Mouse (Mus musculus) hindbrain, embryonic 16.5 days (tissue): ENCODE results near the gene Whamm. TPM values are rescaled to one million over a fixed set of nuclear protein-coding genes. Genes with fewer than 3 reads are reported as not detected.

Experiments
- ATAC-seq: fragments of 200-750 bp; cut with Nextera tagmentation; 2 replicates; pipeline ENCODE4 v1.8.0; 2017; ENCODE audit warnings: moderate TSS enrichment, moderate library complexity
- H3K27ac ChIP-seq: fragments of 300-500 bp; sonication (generic); 2 replicates; pipeline ENCODE4 v1.5.1; 2014; ENCODE audit warnings: low read depth, mild to moderate bottlenecking, control low read depth, low read length, moderate library complexity
- H3K27me3 ChIP-seq: fragments of 300-500 bp; sonication (generic); replicated peaks from 2 replicates; pipeline ENCODE4 v1.6.1; 2014; ENCODE audit warnings: low read length; ENCODE audit not compliant: control insufficient read depth, insufficient read depth
- H3K36me3 ChIP-seq: fragments of 300-500 bp; sonication (generic); 2 replicates; pipeline ENCODE4 v1.6.1; 2014; ENCODE audit warnings: mild to moderate bottlenecking, low read length, moderate library complexity, mixed read lengths; ENCODE audit not compliant: control insufficient read depth, insufficient read depth
- H3K4me1 ChIP-seq: fragments of 300-500 bp; sonication (generic); 2 replicates; pipeline ENCODE4 v1.6.1; 2014; ENCODE audit warnings: low read depth, low read length; ENCODE audit not compliant: control insufficient read depth, insufficient read depth
- H3K4me2 ChIP-seq: fragments of 300-500 bp; sonication (generic); 2 replicates; pipeline ENCODE4 v1.6.1; 2014; ENCODE audit warnings: mild to moderate bottlenecking, low read length, control low read depth, moderate library complexity
- H3K4me3 ChIP-seq: fragments of 300-500 bp; sonication (generic); 2 replicates; pipeline ENCODE4 v1.5.1; 2014; ENCODE audit warnings: mild to moderate bottlenecking, low read length, control low read depth, moderate library complexity
- H3K9ac ChIP-seq: fragments of 300-500 bp; sonication (generic); 2 replicates; pipeline ENCODE4 v1.6.1; 2014; ENCODE audit warnings: low read depth, mild to moderate bottlenecking, control low read depth, low read length, moderate library complexity
- H3K9me3 ChIP-seq: fragments of 300-500 bp; sonication (generic); 2 replicates; pipeline ENCODE4 v1.6.1; 2014; ENCODE audit warnings: mild to moderate bottlenecking, low read length, moderate library complexity; ENCODE audit not compliant: control insufficient read depth
- WGBS: fragments of 180-500 bp; shearing (Covaris S2); extraction: QIAGEN DNeasy Blood & Tissue Kit; methylation state at CpG from one replicate; pipeline ENCODE4 v1.1.7; 2014; 5-methylcytosine and 5-hydroxymethylcytosine counted together
- polyA plus RNA-seq: library from polyadenylated mRNA; unstranded; fragments of >200 nt; fragmentation: Nextera tagmentation; extraction: Ambion mirVana; gene quantifications from 2 replicates; pipeline ENCODE4 v1.2.1, GENCODE M21; 2015

Gene Whamm
- polyA plus RNA-seq, 1 experiment from 2014 or later, result 2.0 TPM

DNA sequence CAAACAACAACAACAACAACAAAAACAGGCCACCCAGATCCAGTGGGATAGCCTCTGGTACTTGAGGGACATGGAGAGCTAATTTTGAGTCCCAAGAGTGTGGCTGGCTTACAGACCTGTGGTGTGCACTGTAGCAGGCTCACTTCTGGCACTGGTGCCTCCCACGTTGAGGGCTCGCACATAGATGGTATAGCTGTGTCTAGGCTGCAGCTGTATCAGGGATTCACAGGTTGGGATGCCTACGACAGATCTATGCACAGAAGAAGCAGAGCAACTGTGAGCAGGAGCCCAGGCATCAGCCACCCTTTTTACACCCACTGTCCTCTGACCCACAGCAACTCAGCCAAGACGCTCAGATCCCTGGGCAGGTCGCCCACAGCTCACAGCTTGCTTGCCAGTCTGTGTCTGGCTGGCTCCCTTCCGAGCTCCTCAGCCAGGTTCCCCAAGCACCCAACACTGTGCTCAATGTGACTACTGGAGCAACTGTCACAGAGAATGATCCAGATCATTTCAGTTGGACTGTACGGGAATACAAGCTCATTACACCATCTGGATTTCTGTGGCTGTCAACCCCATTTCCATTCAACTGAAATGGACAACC is 29.0 kb upstream of the Whamm start:
- Histone ChIP-seq H3K4me2 (no peak overlapping the region), H3K27me3 (no peaks in the 10 kb centered on the region), H3K9ac (no peak overlapping the region), H3K9me3 (no peaks in the 10 kb centered on the region), H3K27ac (no peak overlapping the region), H3K4me3 (no peak overlapping the region), H3K36me3 (no peaks in the 10 kb centered on the region), H3K4me1 (no peaks in the 10 kb centered on the region)
- no peak for ATAC-seq
- 90% methylated on average over 7 of the region's 7 CpGs for WGBS

DNA sequence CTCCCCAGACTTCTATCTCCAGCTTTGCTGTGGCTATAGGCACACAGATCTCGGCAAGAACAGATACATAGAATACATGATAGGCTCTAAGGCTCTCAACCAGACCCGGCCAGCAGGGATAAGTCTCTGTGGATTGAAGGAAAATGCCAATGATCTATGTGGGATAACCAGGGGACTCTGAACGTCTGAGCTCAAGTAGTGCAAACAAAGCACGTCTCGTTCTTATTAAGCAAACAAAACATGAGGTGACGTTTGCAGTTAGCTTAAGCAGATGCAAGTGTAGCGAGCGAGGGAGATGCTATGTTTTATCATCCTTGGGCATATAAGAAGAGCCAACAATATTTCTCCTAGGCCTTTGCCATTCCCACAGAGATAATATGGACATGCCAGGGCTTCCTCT is 28.1 kb upstream of the Whamm start:
- WGBS, result 85% methylated on average over 8 of the region's 8 CpGs
- Histone ChIP-seq H3K4me1 (no peaks in the 10 kb centered on the region), H3K4me3 (no peak overlapping the region), H3K27ac (no peak overlapping the region), H3K9ac (no peak overlapping the region), H3K27me3 (no peaks in the 10 kb centered on the region), H3K36me3 (no peaks in the 10 kb centered on the region), H3K9me3 (no peaks in the 10 kb centered on the region), H3K4me2 (no peak overlapping the region)
- no peak for ATAC-seq

DNA sequence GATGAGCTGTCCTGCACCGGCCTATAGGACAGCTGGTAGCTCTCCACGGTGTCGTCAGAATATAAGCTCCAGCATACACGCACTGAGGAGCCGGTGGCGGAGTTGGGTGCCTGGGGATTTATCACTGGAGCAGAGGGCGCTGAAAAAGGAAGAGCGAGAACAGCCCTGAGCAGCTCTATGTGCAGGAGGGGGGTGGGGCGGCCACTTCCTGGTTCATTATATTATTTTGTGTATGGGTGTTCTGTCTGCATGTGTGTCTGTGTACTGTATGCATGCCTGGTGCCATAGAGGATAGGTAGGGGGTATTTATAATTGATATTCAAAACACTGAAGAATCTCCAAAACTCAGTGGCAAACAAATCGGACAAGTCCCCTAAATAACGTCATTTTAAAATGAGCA is 22.2 kb upstream of the Whamm start:
- no peak for ATAC-seq
- Histone ChIP-seq H3K36me3 (no peaks in the 10 kb centered on the region), H3K4me3 (no peak overlapping the region), H3K9me3 (no peaks in the 10 kb centered on the region), H3K9ac (no peak overlapping the region), H3K4me2 (no peak overlapping the region), H3K4me1 (no peaks in the 10 kb centered on the region), H3K27me3 (no peaks in the 10 kb centered on the region), H3K27ac (no peak overlapping the region)
- 76% methylated on average over 11 of the region's 11 CpGs for WGBS

DNA sequence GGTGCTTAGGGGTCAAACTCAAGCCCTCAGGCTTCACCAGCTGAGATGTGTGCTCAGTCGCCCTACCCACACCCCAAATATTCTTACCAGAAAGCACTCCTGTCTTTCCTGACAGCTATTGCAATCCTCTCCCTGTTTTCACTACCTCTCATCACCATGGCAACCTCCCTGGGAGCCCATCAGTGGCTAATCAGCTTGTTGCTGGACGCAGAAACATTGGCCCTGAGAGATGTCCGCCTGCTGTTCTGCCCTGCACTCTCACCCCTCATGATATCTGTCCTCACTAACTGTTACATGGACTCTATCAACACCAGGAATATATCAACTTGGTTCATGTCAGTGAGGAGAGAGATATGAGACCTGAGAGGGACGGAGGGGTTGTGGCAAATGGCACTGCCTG is 17.5 kb upstream of the Whamm start:
- 34% methylated on average over 4 of the region's 4 CpGs for WGBS
- no peak overlapping the region for H3K9ac ChIP-seq
- H3K4me2 ChIP-seq, result no peak overlapping the region
- no peaks in the 10 kb centered on the region for H3K27me3 ChIP-seq
- no peaks in the 10 kb centered on the region for H3K9me3 ChIP-seq
- H3K36me3 ChIP-seq, result no peaks in the 10 kb centered on the region
- peak; percentile 61; the same call in 1 of the 2 replicates for ATAC-seq
- H3K4me1 ChIP-seq, result no peaks in the 10 kb centered on the region
- H3K27ac ChIP-seq, result no peak overlapping the region
- H3K4me3 ChIP-seq, result no peak overlapping the region

DNA sequence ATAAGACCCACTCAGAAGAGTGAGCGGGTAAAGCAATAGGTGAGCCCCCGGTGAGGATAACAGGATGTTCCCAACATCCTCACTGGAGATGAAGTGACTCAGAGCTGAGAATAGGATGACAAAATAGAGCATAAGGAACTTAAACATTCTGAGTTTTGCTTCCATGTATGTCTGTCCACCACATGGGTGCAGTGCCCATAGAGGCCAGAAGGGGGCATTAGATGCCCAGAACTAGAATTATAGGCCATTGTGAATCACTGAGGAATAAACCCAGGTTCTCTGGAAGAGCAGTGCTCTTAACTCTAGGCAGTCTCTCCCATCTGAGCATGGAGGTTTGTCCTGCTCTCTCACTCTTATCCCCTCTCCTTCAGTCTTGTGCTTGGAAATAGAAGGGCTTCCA is 16.7 kb upstream of the Whamm start:
- Histone ChIP-seq H3K36me3 (no peaks in the 10 kb centered on the region), H3K4me2 (no peak overlapping the region), H3K9me3 (no peaks in the 10 kb centered on the region), H3K27ac (no peak overlapping the region), H3K9ac (no peak overlapping the region), H3K4me1 (no peaks in the 10 kb centered on the region), H3K27me3 (no peaks in the 10 kb centered on the region), H3K4me3 (no peak overlapping the region)
- WGBS, result 87% methylated on average over 2 of the region's 2 CpGs
- no peak for ATAC-seq

DNA sequence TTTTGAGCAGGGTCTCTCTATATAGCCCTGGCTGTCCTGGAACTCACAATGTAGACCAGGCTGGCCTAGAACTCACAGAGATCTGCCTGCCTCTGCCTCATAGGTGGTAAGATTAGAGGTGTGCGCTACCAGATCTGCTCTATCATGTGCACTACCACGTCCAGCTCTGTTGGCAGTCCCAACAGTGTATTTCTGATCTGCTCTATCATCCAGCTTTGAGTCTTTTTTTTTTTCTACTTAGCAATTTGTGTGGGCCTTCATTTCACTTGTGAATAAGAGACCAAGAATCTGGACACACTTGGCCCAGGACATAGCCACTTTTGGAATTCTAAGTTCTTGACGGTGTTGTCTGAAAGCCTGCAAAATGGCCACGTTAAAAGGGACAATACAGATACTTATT is 14.2 kb upstream of the Whamm start:
- ATAC-seq, result no peak
- H3K27ac ChIP-seq, result no peak overlapping the region
- H3K9me3 ChIP-seq, result no peaks in the 10 kb centered on the region
- no peaks in the 10 kb centered on the region for H3K36me3 ChIP-seq
- H3K4me3 ChIP-seq, result no peak overlapping the region
- WGBS, result 90% methylated on average over 4 of the region's 4 CpGs
- H3K4me1 ChIP-seq, result no peaks in the 10 kb centered on the region
- no peak overlapping the region for H3K9ac ChIP-seq
- H3K4me2 ChIP-seq, result no peak overlapping the region
- H3K27me3 ChIP-seq, result no peaks in the 10 kb centered on the region

DNA sequence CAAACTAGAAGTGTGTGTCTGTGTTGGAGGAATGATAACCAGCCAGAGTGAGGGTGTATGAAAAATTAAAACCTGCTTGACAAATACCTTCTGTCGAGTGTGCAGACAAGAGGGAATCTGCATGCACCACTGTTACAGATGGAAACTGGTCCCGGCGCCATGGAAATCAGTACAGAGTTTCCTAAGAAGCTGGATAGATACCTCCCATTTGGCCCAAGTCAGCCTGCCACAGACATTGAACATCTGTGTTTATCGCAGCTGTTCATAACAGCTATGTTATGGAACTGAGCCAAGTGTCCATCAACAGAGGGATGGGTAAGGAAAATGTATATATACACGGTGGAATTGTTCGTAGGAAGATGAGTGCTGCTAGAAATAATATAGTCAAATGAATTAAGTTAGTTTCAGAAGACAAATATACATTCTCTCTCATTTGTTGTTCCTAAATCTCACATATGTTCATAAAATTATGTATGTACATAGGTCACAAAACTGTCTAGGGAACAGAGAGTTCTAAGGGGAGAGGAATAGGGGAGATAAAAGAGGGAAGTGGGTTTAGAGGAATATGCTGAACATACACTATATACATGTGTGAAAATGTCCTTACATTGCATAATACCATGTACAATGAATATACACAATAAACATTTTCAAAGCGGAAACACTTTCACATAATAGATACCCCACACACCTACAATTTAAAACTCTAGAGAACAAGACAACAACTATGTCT is 13.6 kb upstream of the Whamm start:
- Histone ChIP-seq H3K9me3 (no peaks in the 10 kb centered on the region), H3K4me1 (no peaks in the 10 kb centered on the region), H3K27ac (no peak overlapping the region), H3K36me3 (no peaks in the 10 kb centered on the region), H3K9ac (no peak overlapping the region), H3K4me3 (no peak overlapping the region), H3K4me2 (no peak overlapping the region), H3K27me3 (no peaks in the 10 kb centered on the region)
- 75% methylated on average over 7 of the region's 7 CpGs for WGBS
- no peak for ATAC-seq

DNA sequence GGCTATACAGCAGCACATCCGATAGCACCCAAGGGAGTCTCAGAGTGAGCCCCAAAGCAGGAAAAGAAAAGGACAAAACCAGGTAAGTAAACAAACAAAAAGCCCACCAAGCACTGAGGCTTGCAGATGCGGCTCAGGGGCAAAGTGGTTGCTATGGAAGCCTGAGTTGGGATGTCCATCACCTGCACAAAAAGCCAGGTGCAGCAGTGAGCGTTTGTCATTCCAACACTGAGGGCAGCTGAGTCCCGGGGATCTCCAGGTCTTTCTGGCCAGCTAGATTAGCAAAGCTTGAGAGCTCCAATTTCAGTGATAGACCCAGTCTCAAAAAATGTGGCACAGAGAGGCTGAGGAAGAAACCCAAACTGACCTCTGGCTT is 13.1 kb upstream of the Whamm start:
- Histone ChIP-seq H3K9ac (no peak overlapping the region), H3K36me3 (no peaks in the 10 kb centered on the region), H3K4me2 (no peak overlapping the region), H3K9me3 (no peaks in the 10 kb centered on the region), H3K27ac (no peak overlapping the region), H3K4me1 (no peaks in the 10 kb centered on the region), H3K4me3 (no peak overlapping the region), H3K27me3 (no peaks in the 10 kb centered on the region)
- ATAC-seq, result no peak
- WGBS, result 67% methylated on average over 4 of the region's 4 CpGs

DNA sequence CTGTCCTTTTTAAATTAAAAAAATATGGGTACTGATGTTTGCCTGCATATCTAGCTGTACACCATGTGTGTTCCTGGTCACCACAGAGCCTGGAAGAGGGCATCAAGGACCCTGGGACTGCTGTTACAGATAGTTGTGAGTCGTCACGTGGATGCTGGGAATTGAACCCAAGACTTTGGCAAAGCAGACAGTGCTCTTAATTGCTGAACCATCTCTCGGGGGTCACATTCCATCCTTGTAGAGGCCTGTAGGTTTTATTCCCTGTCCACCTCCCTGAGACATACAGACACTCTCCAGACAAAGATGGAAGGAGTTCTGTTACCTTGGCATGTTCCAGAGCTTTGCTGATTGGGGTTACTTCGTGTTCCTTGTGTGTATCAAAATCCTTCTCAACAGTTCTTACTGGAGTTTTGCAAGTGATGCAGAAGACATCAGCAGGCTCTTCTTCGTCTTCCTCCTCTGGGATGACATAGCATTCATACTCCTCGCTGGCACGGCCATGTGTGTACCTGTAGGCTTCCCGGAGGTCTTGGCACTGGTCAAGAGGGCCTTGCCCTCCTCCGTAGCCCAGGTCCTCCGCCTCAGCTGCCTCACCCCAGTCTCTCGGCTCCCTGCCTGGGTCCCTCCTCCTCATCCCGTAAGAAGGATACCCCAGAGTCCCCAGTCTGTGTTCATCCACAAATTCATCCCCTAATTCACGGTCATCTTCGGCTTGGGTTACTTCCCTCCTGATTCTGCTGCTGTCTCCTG is 11.7 kb upstream of the Whamm start:
- no peaks in the 10 kb centered on the region for H3K36me3 ChIP-seq
- H3K9me3 ChIP-seq, result no peaks in the 10 kb centered on the region
- ATAC-seq, result no peak
- WGBS, result 87% methylated on average over 14 of the region's 14 CpGs
- no peaks in the 10 kb centered on the region for H3K4me1 ChIP-seq
- H3K9ac ChIP-seq, result no peak overlapping the region
- no peak overlapping the region for H3K4me2 ChIP-seq
- H3K4me3 ChIP-seq, result no peak overlapping the region
- H3K27me3 ChIP-seq, result no peaks in the 10 kb centered on the region
- no peak overlapping the region for H3K27ac ChIP-seq
